Mouse (Mus musculus): ENCODE data around the gene Tmub1. TPM values are rescaled to one million over a fixed set of nuclear protein-coding genes. Genes with fewer than 3 reads are reported as not detected.
A peak's percentile ranks its signal among the peaks of the same experiment; 100 is the strongest.

Tmub1 gene
- polyA plus RNA-seq, 1 experiment from 2014 or later: 20.3 TPM

DNA sequence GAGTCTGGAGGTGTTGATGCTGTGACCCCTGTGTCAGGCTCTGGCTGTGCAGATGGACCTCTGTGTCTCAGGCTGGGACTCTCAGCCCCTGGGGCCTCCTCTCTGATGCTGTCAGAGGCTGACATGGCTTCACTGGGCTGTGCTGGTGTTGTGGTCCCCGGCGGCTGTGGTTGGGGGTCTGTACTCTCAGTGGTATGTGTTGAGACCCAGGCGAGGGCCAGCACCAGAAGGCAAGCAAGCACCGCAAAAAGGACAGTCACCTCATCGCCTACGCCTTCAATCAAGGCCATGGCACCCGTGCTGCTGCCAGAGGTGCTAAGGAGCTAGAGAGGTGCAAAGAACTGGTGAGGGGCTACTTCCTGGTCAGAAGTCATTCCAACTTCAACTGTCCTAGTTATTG is 1.0 kb downstream of the Tmub1 start:
- H3K9me3 ChIP-seq (replicated peaks; ENCODE audit: control insufficient read depth, low read length): no peaks in the 10 kb centered on the region

DNA sequence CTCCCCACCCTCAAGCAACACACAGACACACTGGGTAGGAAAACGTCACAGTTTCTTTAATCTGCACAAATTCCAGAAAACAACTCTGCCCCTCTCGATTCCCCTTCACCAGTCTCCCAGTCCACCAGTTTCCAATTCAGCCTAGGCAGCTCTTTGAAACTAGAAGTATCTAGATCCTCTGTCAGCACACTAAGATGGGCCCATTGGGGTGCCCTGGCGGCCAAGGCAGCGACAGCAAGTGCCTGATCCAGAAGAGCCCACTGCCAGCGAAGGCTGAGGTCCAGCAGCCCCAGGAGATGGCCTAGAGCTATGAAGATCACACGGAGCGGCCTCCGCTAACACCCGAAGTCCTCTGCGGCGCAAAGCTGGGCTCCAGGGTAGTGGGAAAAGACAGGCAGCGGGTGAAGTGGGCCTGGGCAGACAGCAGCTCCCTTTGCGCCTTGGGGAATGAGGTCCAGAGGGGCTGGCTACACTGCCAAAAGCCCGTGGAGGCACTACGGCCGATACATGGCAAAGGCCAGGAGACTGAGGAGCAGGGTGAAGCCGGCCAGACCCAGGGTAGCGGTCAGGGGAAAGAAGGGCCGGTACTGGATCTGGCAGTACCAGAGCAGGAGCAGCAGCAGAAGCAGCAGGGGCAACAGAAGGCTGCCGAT is 2.1 kb downstream of the Tmub1 start:
- H3K27me3 ChIP-seq (ENCODE audit: control insufficient read depth, insufficient read depth, low read length): no peaks in the 10 kb centered on the region
- peak overlapping the region; percentile 90 for H3K4me3 ChIP-seq (ENCODE audit: low read length)
- H3K9me3 ChIP-seq (replicated peaks; ENCODE audit: control insufficient read depth, low read length): no peaks in the 10 kb centered on the region
- peak overlapping the region; percentile 98 for H3K9ac ChIP-seq (ENCODE audit: low read length)
- ATAC-seq (replicated peaks; ENCODE audit: extremely low read depth, insufficient read depth, low FRiP score): no peak
- WGBS: 51% methylated on average over 20 of the region's 20 CpGs
- peaks cover 26% of the 10 kb centered on the region for H3K4me1 ChIP-seq (ENCODE audit: control insufficient read depth, insufficient read depth, low read length)
- H3K27ac ChIP-seq (ENCODE audit: low read length): peak overlapping the region; percentile 97
- H3K4me2 ChIP-seq (ENCODE audit: low read depth, low read length): peak overlapping the region; percentile 77
- peaks cover 19% of the 10 kb centered on the region for H3K36me3 ChIP-seq (ENCODE audit: control insufficient read depth, insufficient read depth)

More for the DNA sequence above, 1.0 kb downstream of the Tmub1 start:
- H3K4me2 ChIP-seq (ENCODE audit: low read depth, low read length): no peak overlapping the region
- no peak overlapping the region for H3K27ac ChIP-seq (ENCODE audit: low read length)
- H3K4me3 ChIP-seq (ENCODE audit: low read length): no peak overlapping the region
- 86% methylated on average over 7 of the region's 7 CpGs for WGBS
- no peaks in the 10 kb centered on the region for H3K27me3 ChIP-seq (ENCODE audit: control insufficient read depth, insufficient read depth, low read length)
- H3K9ac ChIP-seq (ENCODE audit: low read length): no peak overlapping the region
- no peak for ATAC-seq (replicated peaks; ENCODE audit: extremely low read depth, insufficient read depth, low FRiP score)
- peaks cover 32% of the 10 kb centered on the region for H3K4me1 ChIP-seq (ENCODE audit: control insufficient read depth, insufficient read depth, low read length)
- peaks cover 8% of the 10 kb centered on the region; the same call in 1 of the 2 replicates for H3K36me3 ChIP-seq (ENCODE audit: control insufficient read depth, insufficient read depth)

DNA sequence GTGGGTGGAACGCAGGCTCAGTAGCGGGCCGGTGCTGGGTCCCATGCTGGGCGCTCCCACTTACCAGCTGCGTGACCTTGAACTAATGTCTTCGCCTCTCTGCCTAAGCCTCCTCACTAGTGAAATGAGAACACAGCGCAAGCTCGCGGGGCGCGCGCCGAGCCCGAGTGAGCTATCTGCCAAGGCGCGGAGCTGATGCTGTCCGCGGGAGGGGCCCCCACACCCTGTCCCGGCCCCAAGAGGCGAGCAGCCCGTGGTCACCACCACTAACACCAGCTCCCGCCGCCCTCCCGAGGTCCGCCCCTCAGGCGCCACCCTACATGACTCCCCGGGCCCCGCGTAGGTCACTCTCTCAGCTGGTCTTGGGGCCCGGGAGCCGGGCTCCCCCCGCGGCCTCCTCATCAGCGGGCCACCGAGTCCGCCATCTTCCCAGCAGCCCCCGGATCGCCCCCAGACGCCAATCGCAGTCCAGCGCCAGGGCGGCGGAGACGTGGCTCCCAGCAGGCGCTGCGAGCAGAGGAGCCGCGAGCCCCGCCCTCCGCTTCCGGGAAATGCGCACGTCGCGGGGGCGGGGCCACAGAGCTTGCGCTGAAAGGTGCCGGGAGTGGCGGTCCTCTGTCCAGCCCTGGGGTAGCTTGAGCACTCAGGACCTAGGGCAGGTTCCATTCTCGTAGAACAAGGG is 2.8 kb downstream of the Tmub1 start, which contains the start of gene Fastk:
Gene Fastk, minus strand, starts transcription at position 542 of the 682 bp plus-strand sequence.
- peak within 1 kb of the TSS; percentile 97 for H3K27ac ChIP-seq (ENCODE audit: low read length)
- H3K4me1 ChIP-seq (ENCODE audit: control insufficient read depth, insufficient read depth, low read length): peaks cover 26% of the 10 kb centered on the region
- H3K9ac ChIP-seq (ENCODE audit: low read length): peak within 1 kb of the TSS; percentile 98
- H3K4me3 ChIP-seq (ENCODE audit: low read length): peak within 1 kb of the TSS; percentile 90
- H3K9me3 ChIP-seq (replicated peaks; ENCODE audit: control insufficient read depth, low read length): no peaks in the 10 kb centered on the region
- H3K36me3 ChIP-seq (ENCODE audit: control insufficient read depth, insufficient read depth): peaks cover 26% of the 10 kb centered on the region
- peak; percentile 82 for ATAC-seq (replicated peaks; ENCODE audit: extremely low read depth, insufficient read depth, low FRiP score)
- H3K4me2 ChIP-seq (ENCODE audit: low read depth, low read length): peak within 1 kb of the TSS; percentile 77
- no peaks in the 10 kb centered on the region for H3K27me3 ChIP-seq (ENCODE audit: control insufficient read depth, insufficient read depth, low read length)
- WGBS: under 1% methylated on average over 60 of the region's 60 CpGs

DNA sequence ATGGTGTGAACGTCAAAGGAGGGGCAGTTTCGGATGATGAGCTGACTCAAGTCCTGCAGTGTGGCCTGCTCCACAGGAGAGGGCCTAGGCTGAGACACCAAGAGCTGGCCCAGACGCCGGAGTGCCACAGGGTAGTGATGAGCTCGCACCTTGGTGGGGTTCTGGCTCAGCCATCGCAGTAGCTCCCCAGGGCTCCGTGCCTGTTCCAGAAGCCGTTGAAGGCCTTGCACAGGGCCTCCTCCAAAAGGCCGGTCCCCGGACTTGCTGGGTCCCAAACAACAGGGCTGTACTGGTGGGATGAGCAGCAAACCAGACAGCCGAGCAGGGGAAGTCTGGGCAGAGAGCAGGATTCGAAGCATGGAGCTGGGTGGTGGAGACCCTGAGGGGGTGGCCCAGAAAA is 3.7 kb downstream of the Tmub1 start:
- no peak for ATAC-seq (replicated peaks; ENCODE audit: extremely low read depth, insufficient read depth, low FRiP score)
- peaks cover 26% of the 10 kb centered on the region for H3K4me1 ChIP-seq (ENCODE audit: control insufficient read depth, insufficient read depth, low read length)
- 73% methylated on average over 12 of the region's 12 CpGs for WGBS
- H3K36me3 ChIP-seq (ENCODE audit: control insufficient read depth, insufficient read depth): peaks cover 35% of the 10 kb centered on the region
- no peaks in the 10 kb centered on the region for H3K27me3 ChIP-seq (ENCODE audit: control insufficient read depth, insufficient read depth, low read length)
- peak overlapping the region; percentile 90 for H3K4me3 ChIP-seq (ENCODE audit: low read length)
- H3K4me2 ChIP-seq (ENCODE audit: low read depth, low read length): peak overlapping the region; percentile 77
- H3K27ac ChIP-seq (ENCODE audit: low read length): peak overlapping the region; percentile 97; the same call in 1 of the 2 replicates
- H3K9ac ChIP-seq (ENCODE audit: low read length): peak overlapping the region; percentile 98
- no peaks in the 10 kb centered on the region for H3K9me3 ChIP-seq (replicated peaks; ENCODE audit: control insufficient read depth, low read length)

DNA sequence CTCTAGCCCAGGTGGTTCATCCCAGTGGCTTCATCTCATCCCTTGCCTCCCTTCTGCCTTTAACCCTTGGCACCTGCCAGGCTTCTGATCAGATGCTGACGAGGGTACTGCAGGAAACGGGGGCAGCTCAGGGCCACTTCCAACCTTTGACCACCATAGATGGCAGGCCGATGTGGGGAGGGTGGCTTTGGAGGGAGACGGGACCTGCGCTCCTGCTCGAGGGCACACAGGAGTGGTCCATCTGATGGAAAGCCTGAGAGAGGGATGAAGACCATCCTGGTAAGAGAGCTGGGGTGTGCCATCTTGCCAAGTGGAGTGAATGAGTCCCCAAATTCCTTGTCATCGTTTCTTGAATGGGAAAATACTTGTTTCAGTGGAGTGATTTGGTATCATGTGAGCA is 4.5 kb downstream of the Tmub1 start:
- no peaks in the 10 kb centered on the region for H3K27me3 ChIP-seq (ENCODE audit: control insufficient read depth, insufficient read depth, low read length)
- H3K36me3 ChIP-seq (ENCODE audit: control insufficient read depth, insufficient read depth): peaks cover 42% of the 10 kb centered on the region
- no peak overlapping the region for H3K27ac ChIP-seq (ENCODE audit: low read length)
- no peak overlapping the region for H3K9ac ChIP-seq (ENCODE audit: low read length)
- ATAC-seq (replicated peaks; ENCODE audit: extremely low read depth, insufficient read depth, low FRiP score): no peak
- H3K4me1 ChIP-seq (ENCODE audit: control insufficient read depth, insufficient read depth, low read length): peaks cover 26% of the 10 kb centered on the region
- 89% methylated on average over 7 of the region's 7 CpGs for WGBS
- H3K9me3 ChIP-seq (replicated peaks; ENCODE audit: control insufficient read depth, low read length): no peaks in the 10 kb centered on the region
- no peak overlapping the region for H3K4me3 ChIP-seq (ENCODE audit: low read length)
- no peak overlapping the region for H3K4me2 ChIP-seq (ENCODE audit: low read depth, low read length)

DNA sequence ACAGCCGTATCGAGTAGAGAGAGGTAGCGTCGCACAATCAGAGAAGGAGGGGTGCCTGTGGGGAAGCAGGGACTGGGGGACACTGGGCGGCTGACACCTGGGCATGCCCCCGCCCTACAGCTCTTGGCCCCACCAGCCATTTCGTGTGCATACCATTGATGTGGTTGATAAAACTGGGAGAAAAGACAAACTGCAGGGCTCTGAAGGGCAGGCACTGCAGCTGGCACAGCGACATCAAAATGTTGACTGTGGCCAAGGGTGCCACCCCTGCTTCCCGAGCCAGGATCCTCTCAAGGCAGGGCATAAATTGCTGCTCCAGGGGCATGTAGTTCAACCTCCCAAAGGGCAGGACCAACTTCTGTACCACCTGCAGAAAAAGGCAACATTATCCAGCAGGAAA is 5.6 kb downstream of the Tmub1 start:
- no peak overlapping the region for H3K4me3 ChIP-seq (ENCODE audit: low read length)
- no peak overlapping the region for H3K4me2 ChIP-seq (ENCODE audit: low read depth, low read length)
- 76% methylated on average over 9 of the region's 9 CpGs for WGBS
- H3K4me1 ChIP-seq (ENCODE audit: control insufficient read depth, insufficient read depth, low read length): peaks cover 17% of the 10 kb centered on the region
- H3K9ac ChIP-seq (ENCODE audit: low read length): no peak overlapping the region
- no peak for ATAC-seq (replicated peaks; ENCODE audit: extremely low read depth, insufficient read depth, low FRiP score)
- no peaks in the 10 kb centered on the region for H3K9me3 ChIP-seq (replicated peaks; ENCODE audit: control insufficient read depth, low read length)
- no peak overlapping the region for H3K27ac ChIP-seq (ENCODE audit: low read length)
- H3K27me3 ChIP-seq (ENCODE audit: control insufficient read depth, insufficient read depth, low read length): no peaks in the 10 kb centered on the region
- peaks cover 42% of the 10 kb centered on the region for H3K36me3 ChIP-seq (ENCODE audit: control insufficient read depth, insufficient read depth)

DNA sequence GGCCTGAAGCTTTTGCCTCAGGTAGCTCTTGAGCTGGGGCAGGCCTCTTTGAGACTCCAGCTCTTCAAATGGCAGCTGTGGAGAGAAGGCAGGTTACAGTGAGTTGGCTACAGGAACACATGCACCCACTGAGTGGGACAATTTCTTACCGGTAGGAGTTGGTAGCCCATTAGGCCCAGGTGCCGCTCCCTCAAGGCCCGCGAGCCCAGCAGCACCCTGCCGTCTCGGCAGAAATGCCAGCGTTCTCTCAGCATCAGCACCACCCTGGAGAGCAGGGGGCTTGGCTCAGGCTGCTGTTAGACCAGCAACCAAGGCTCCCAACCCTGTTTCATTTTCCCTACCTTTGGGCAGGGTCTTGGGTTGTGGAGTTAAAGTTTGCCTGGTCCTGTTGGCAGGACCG is 6.5 kb downstream of the Tmub1 start:
- Histone ChIP-seq H3K4me1 (ENCODE audit: control insufficient read depth, insufficient read depth, low read length) (peaks cover 17% of the 10 kb centered on the region), H3K36me3 (ENCODE audit: control insufficient read depth, insufficient read depth) (peaks cover 47% of the 10 kb centered on the region), H3K9ac (ENCODE audit: low read length) (no peak overlapping the region), H3K27ac (ENCODE audit: low read length) (no peak overlapping the region), H3K4me3 (ENCODE audit: low read length) (no peak overlapping the region), H3K27me3 (ENCODE audit: control insufficient read depth, insufficient read depth, low read length) (no peaks in the 10 kb centered on the region), H3K9me3 (replicated peaks; ENCODE audit: control insufficient read depth, low read length) (no peaks in the 10 kb centered on the region), H3K4me2 (ENCODE audit: low read depth, low read length) (no peak overlapping the region)
- 91% methylated on average over 8 of the region's 8 CpGs for WGBS
- no peak for ATAC-seq (replicated peaks; ENCODE audit: extremely low read depth, insufficient read depth, low FRiP score)

DNA sequence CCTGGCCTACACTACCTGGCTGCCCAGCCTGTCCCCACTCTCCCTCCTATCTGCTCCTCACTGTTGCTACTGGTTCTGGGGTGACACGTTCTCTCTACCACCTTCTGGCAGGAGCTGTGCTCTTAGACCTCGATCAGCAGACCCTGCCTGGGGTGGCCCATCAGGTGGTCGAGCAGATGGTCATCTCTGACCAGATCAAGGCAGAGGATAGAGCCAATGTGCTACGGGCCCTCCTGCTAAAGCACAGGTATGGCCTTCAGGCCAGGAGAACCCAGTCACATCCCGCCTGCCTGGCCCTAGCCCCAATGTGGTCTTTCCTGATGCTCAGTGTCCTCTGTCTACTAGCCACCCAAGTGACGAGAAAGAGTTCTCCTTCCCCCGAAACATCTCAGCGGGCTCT is 13.7 kb downstream of the Tmub1 start:
- H3K36me3 ChIP-seq (ENCODE audit: control insufficient read depth, insufficient read depth): peaks cover 54% of the 10 kb centered on the region
- no peaks in the 10 kb centered on the region for H3K9me3 ChIP-seq (replicated peaks; ENCODE audit: control insufficient read depth, low read length)
- ATAC-seq (replicated peaks; ENCODE audit: extremely low read depth, insufficient read depth, low FRiP score): no peak
- H3K9ac ChIP-seq (ENCODE audit: low read length): no peak overlapping the region
- H3K27me3 ChIP-seq (ENCODE audit: control insufficient read depth, insufficient read depth, low read length): no peaks in the 10 kb centered on the region
- no peak overlapping the region for H3K4me2 ChIP-seq (ENCODE audit: low read depth, low read length)
- WGBS: 85% methylated on average over 8 of the region's 8 CpGs
- no peak overlapping the region for H3K27ac ChIP-seq (ENCODE audit: low read length)
- H3K4me3 ChIP-seq (ENCODE audit: low read length): no peak overlapping the region
- H3K4me1 ChIP-seq (ENCODE audit: control insufficient read depth, insufficient read depth, low read length): no peaks in the 10 kb centered on the region; the same call in 1 of the 2 replicates

DNA sequence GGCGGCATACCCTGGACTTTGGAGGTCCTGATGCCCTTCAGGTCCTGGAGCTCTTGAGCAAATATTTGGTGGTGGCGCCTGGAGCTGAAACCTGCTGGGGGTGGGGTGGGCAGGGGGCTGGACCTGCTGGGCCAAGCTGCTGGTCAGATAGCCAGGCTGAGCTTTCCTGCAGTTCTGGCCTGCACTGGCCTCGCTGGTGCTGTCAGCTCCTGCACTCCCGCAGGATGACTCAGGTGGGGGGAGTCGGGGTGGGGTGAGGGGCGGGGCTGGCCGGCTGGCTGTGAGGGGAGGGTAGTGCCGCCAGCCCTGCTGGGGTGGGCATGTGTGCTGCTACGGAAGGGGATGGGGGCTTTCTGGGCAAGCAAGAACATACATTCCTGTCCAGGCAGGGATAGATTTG is 19.1 kb downstream of the Tmub1 start:
- 31% methylated on average over 8 of the region's 9 CpGs for WGBS
- Histone ChIP-seq H3K4me1 (ENCODE audit: control insufficient read depth, insufficient read depth, low read length) (peaks cover 28% of the 10 kb centered on the region), H3K4me2 (ENCODE audit: low read depth, low read length) (no peak overlapping the region), H3K9me3 (replicated peaks; ENCODE audit: control insufficient read depth, low read length) (no peaks in the 10 kb centered on the region), H3K27me3 (ENCODE audit: control insufficient read depth, insufficient read depth, low read length) (no peaks in the 10 kb centered on the region), H3K9ac (ENCODE audit: low read length) (no peak overlapping the region), H3K27ac (ENCODE audit: low read length) (no peak overlapping the region), H3K4me3 (ENCODE audit: low read length) (no peak overlapping the region), H3K36me3 (ENCODE audit: control insufficient read depth, insufficient read depth) (peaks cover 20% of the 10 kb centered on the region)
- no peak for ATAC-seq (replicated peaks; ENCODE audit: extremely low read depth, insufficient read depth, low FRiP score)

Data from heart, embryonic 16.5 days (tissue).